Mouse (Mus musculus) heart, postnatal 0 days (tissue): Measurements from ENCODE around the gene Pofut2.

Source experiments
- CTCF ChIP-seq: IDR thresholded peaks from 2 replicates; pipeline ENCODE4 v1.5.1; 2016; ENCODE audit warnings: antibody characterized with exemption, control low read depth, low read depth
- EP300 ChIP-seq: IDR thresholded peaks from 2 replicates; pipeline ENCODE4 v1.6.1; 2016; ENCODE audit warnings: antibody characterized with exemption, low read depth

- TF ChIP-seq CTCF (peak; percentile 23; the same call in 1 of the 2 replicates), EP300 (no peak)
Measured at GRCm38 (mm10) chr10:77251223-77251783, 7.7 kb upstream of the Pofut2 start.
